Mouse (Mus musculus) limb, embryonic 11.5 days (tissue): Measurements from ENCODE around the gene Gaa. TPM values are rescaled to one million over a fixed set of nuclear protein-coding genes. Genes with fewer than 3 reads are reported as not detected.
"Not testable (repeated sequence)": the region's sequence is repeated elsewhere in the genome, so short reads cannot be mapped to it uniquely, and the experiment has no call there.

ENCODE experiments used
- ATAC-seq: fragments of 200-750 bp; cut with Nextera tagmentation; 2 replicates; pipeline ENCODE4 v1.8.0; 2017; ENCODE audit warnings: low read depth; ENCODE audit not compliant: insufficient number of reproducible peaks, low FRiP score, low TSS enrichment
- DNase-seq: peaks from one replicate; pipeline ENCODE4 v3.0.0-alpha.2; 2015; ENCODE audit warnings: low spot score
- H3K27ac ChIP-seq: fragments of 300-500 bp; sonication (generic); replicated peaks from 2 replicates; pipeline ENCODE4 v1.5.1; 2014; ENCODE audit warnings: low read depth, mild to moderate bottlenecking, low read length
- H3K27me3 ChIP-seq: fragments of 300-500 bp; sonication (generic); 2 replicates; pipeline ENCODE4 v1.6.1; 2014; ENCODE audit warnings: mild to moderate bottlenecking, low read length, mixed read lengths; ENCODE audit not compliant: control insufficient read depth, insufficient read depth
- H3K36me3 ChIP-seq: fragments of 300-500 bp; sonication (generic); 2 replicates; pipeline ENCODE4 v1.6.1; 2014; ENCODE audit warnings: mild to moderate bottlenecking, low read length, moderate library complexity, mixed read lengths; ENCODE audit not compliant: control insufficient read depth, insufficient read depth
- H3K4me1 ChIP-seq: fragments of 300-500 bp; sonication (generic); 2 replicates; pipeline ENCODE4 v1.6.1; 2014; ENCODE audit warnings: low read length, mixed read lengths; ENCODE audit not compliant: control insufficient read depth, insufficient read depth
- H3K4me2 ChIP-seq: fragments of 300-500 bp; sonication (generic); 2 replicates; pipeline ENCODE4 v1.6.1; 2014; ENCODE audit warnings: low read depth, mild to moderate bottlenecking, moderate library complexity; ENCODE audit not compliant: severe bottlenecking
- H3K4me3 ChIP-seq: fragments of 300-500 bp; sonication (generic); 2 replicates; pipeline ENCODE4 v1.5.1; 2014; ENCODE audit warnings: low read depth, low read length
- H3K9ac ChIP-seq: fragments of 300-500 bp; sonication (generic); 2 replicates; pipeline ENCODE4 v1.6.1; 2014; ENCODE audit warnings: mild to moderate bottlenecking, low read length
- H3K9me3 ChIP-seq: fragments of 300-500 bp; sonication (generic); 2 replicates; pipeline ENCODE4 v1.6.1; 2016; ENCODE audit warnings: low read length; ENCODE audit not compliant: control insufficient read depth
- WGBS: fragments of 180-500 bp; shearing (Covaris S2); extraction: QIAGEN DNeasy Blood & Tissue Kit; methylation state at CpG from one replicate; pipeline ENCODE4 v1.1.7; 2014; 5-methylcytosine and 5-hydroxymethylcytosine counted together
- polyA plus RNA-seq: library from polyadenylated mRNA; unstranded; fragments of >200 nt; fragmentation: Nextera tagmentation; extraction: Ambion mirVana; gene quantifications from 2 replicates; pipeline ENCODE4 v1.2.1, GENCODE M21; 2014

The Gaa gene
- polyA plus RNA-seq, 1 experiment from 2014 or later: 17.9 TPM

GRCm38 (mm10) chr11:119285791-119286527 is 18.3 kb downstream of the Gaa start:
- Histone ChIP-seq H3K27ac (no peak overlapping the region), H3K4me3 (no peak overlapping the region), H3K9ac (no peak overlapping the region), H3K9me3 (no peaks in the 10 kb centered on the region), H3K27me3 (no peaks in the 10 kb centered on the region), H3K4me2 (no peak overlapping the region), H3K36me3 (peaks cover 21% of the 10 kb centered on the region; the same call in 1 of the 2 replicates), H3K4me1 (no peaks in the 10 kb centered on the region)
- DNase-seq (no peak), ATAC-seq (no peak)
- WGBS: 63% methylated on average over 9 of the region's 9 CpGs

DNA sequence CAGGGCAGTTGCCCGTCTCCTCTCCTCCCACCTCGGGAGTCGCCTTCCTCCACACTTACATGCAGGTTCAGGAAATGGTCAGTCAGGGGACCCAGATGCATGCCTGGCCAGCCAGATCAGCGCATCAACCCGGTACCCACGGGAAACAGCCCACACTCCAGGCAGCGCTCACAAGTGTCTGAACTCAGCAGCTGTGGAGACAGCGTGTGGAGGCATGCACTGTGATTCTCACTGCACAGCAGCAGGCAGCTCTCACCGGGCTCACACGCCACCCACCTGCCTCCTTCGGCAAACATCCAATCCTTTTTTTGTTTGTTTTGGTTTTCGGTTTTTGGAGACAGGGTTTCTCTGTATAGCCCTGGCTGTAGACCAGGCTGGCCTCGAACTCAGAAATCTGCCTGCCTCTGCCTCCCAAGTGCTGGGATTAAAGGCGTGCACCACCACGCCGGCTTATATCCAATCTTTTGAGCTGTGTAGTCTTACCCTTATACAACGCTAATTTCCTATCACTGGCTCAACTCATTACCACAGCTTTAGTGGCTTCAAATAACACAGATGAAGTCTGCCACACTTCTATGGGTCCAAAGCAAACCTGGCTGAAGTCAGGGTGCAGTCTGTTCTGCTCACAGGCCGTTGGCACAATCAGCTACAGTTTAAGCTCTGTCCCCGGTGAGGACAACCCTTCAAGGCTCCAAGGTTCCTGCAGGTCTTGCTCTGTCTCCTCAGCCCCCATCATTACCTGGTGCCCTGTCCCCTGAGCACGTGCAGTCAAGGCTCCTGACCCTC is 19.7 kb downstream of the Gaa start:
- H3K9ac ChIP-seq: no peak overlapping the region
- H3K4me1 ChIP-seq: no peaks in the 10 kb centered on the region
- H3K36me3 ChIP-seq: peaks cover 30% of the 10 kb centered on the region; the same call in 1 of the 2 replicates
- H3K27ac ChIP-seq: no peak overlapping the region
- DNase-seq: no peak
- no peak overlapping the region for H3K4me3 ChIP-seq
- H3K9me3 ChIP-seq: no peaks in the 10 kb centered on the region
- WGBS: 92% methylated on average over 20 of the region's 20 CpGs
- no peaks in the 10 kb centered on the region for H3K27me3 ChIP-seq
- ATAC-seq: no peak
- no peak overlapping the region for H3K4me2 ChIP-seq

DNA sequence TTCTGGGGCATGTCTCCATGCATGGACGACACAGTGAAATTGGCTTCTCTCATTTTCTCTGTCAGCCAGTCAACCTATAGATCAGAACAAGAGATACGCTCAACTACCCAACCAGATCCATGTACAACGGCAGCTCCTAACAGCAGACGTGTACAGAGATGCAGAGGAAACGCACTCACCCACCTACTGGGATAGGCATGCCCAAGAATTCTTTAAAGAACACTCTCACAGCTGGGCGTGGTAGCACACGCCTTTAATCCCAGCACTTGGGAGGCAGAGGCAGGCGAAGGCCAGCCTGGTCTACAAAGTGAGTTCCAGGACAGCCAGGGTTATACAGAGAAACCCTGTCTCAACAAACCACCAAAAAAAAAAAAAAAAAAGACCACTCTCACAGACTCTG is 25.2 kb downstream of the Gaa start:
- WGBS: 93% methylated on average over 8 of the region's 8 CpGs
- H3K4me3 ChIP-seq, DNase-seq, H3K9me3 ChIP-seq, H3K4me2 ChIP-seq, H3K27ac ChIP-seq, H3K27me3 ChIP-seq, ATAC-seq, H3K4me1 ChIP-seq, H3K9ac ChIP-seq: not testable (repeated sequence)
- H3K36me3 ChIP-seq: peaks cover 68% of the 10 kb centered on the region

GRCm38 (mm10) chr11:119297996-119298395 is 30.3 kb downstream of the Gaa start:
- Histone ChIP-seq H3K9me3 (no peaks in the 10 kb centered on the region), H3K27me3 (no peaks in the 10 kb centered on the region), H3K4me1 (peaks cover 9% of the 10 kb centered on the region; the same call in 1 of the 2 replicates), H3K4me2 (peak overlapping the region; percentile 81), H3K36me3 (peaks cover 41% of the 10 kb centered on the region), H3K9ac (no peak overlapping the region; the same call in 1 of the 2 replicates), H3K4me3 (no peak overlapping the region), H3K27ac (no peak overlapping the region)
- WGBS: 93% methylated on average over 6 of the region's 6 CpGs
- ATAC-seq (no peak), DNase-seq (no peak)

DNA sequence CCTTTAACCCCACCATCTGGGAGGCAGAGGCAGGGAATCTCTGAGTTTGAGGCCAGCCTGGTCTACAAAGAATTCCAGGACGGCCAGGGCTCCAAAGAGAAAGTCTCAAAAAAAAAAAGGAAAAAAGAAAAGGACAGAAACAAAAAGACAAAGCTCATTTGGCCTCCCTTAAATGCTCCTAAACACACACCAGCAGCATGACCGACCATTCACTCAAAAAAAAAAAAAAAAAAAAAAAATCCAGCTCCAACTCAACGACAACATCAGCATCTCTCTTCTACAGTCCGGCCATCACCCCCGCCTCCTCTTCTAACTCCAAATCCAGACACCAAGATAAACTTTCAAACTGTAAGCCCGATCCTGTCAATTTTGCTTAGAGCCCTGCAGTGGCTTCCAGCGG is 31.2 kb downstream of the Gaa start:
- Histone ChIP-seq H3K9ac (peak overlapping the region; percentile 97), H3K4me2 (peak overlapping the region; percentile 81), H3K4me1 (peaks cover 9% of the 10 kb centered on the region; the same call in 1 of the 2 replicates), H3K27me3 (no peaks in the 10 kb centered on the region), H3K4me3 (peak overlapping the region; percentile 98), H3K36me3 (peaks cover 33% of the 10 kb centered on the region), H3K27ac (no peak overlapping the region), H3K9me3 (no peaks in the 10 kb centered on the region)
- WGBS: 17% methylated on average over 7 of the region's 7 CpGs
- ATAC-seq (no peak), DNase-seq (no peak)

- peak within 1 kb of the TSS; percentile 79 for H3K27ac ChIP-seq
- peak within 1 kb of the TSS; percentile 97 for H3K9ac ChIP-seq
- H3K4me2 ChIP-seq: peak within 1 kb of the TSS; percentile 81
- DNase-seq (peak; percentile 98), ATAC-seq (peak; percentile 89)
- no peaks in the 10 kb centered on the region; the same call in 1 of the 2 replicates for H3K27me3 ChIP-seq
- H3K4me3 ChIP-seq: peak within 1 kb of the TSS; percentile 98
- under 1% methylated on average over 89 of the region's 89 CpGs for WGBS
- peaks cover 28% of the 10 kb centered on the region for H3K36me3 ChIP-seq
- H3K9me3 ChIP-seq: no peaks in the 10 kb centered on the region
- H3K4me1 ChIP-seq: peaks cover 9% of the 10 kb centered on the region; the same call in 1 of the 2 replicates
These were observed 31.9 kb downstream of the Gaa start, which contains the start of gene Eif4a3 for GRCm38 (mm10) chr11:119299391-119300245. TSS of gene Eif4a3 (minus strand) at chr11:119300089.

DNA sequence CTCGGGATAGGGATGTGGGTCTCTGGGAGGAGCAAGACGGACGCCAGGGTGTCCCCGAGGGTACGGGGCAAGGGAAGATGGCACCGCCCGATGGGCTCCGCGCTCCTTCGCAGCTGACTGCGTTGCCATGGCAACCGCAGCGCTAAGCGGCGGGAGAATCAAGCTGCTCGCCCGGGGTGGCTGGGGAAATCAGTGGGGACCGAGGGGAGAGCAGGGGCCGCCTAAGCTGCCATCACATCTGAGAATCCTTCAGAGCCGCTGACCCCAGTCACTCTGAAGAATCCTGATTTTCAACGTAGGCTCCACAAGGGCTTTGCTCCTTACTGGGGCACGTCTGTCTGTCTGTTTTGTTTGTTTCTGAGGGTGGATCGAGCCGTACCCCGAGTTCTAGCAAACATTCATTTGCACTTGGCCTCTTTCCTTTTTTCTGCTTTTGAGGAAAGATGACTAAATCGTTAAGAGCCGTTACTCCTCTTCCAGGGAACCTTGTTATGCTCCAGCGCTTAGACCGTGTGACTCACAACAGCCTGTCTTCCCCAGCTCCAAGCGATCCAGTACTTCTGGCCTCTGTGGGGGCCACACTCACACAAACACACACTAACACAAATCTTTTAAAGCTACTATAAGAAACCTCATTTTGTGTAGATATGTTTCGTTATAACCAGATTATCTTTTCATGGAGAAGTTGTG is 32.7 kb downstream of the Gaa start:
- Histone ChIP-seq H3K9ac (peak overlapping the region; percentile 97), H3K9me3 (no peaks in the 10 kb centered on the region), H3K27ac (peak overlapping the region; percentile 70), H3K4me1 (peaks cover 9% of the 10 kb centered on the region; the same call in 1 of the 2 replicates), H3K4me3 (peak overlapping the region; percentile 98), H3K4me2 (peak overlapping the region; percentile 56), H3K36me3 (peaks cover 22% of the 10 kb centered on the region; the same call in 1 of the 2 replicates), H3K27me3 (peaks cover 2% of the 10 kb centered on the region; the same call in 1 of the 2 replicates)
- DNase-seq (no peak), ATAC-seq (no peak; the same call in 1 of the 2 replicates)
- 2% methylated on average over 31 of the region's 31 CpGs for WGBS
